Mouse (Mus musculus) adipose tissue, adult 10 weeks (tissue): Measurements from ENCODE around the gene Cux2. TPM values are rescaled to one million over a fixed set of nuclear protein-coding genes. Genes with fewer than 3 reads are reported as not detected.

Source experiments
- polyA plus RNA-seq: library from polyadenylated mRNA; stranded (reverse); fragments of 350-450 nt; fragmentation: Illumina TruSeq; extraction: RNeasy Lipid Tissue Mini Kit (QIAGEN cat#74804); gene quantifications from one replicate; pipeline ENCODE4 v1.2.3, GENCODE M21; 2014; ENCODE audit warnings: low read depth, low replicate concordance

Gene Cux2
- 2.0 TPM for polyA plus RNA-seq

GRCm38 (mm10) chr5:122050017-122050831, at the start of gene Cux2:
Gene Cux2, minus strand, starts transcription at chr5:122050102.

GRCm38 (mm10) chr5:121848743-121849142, 201.2 kb downstream of the Cux2 start, which contains the start of gene Pheta1:
Gene Pheta1, plus strand, starts transcription at chr5:121848984.

GRCm38 (mm10) chr5:121837441-121838340, 212.2 kb downstream of the Cux2 start, which contains the start of gene Sh2b3:
Gene Sh2b3, minus strand, starts transcription at chr5:121837646.

Other genes with a start within 250 kb of the Cux2 start
- gene Sh2b3, start 212.5 kb downstream of the Cux2 start, polyA plus RNA-seq: 19.7 TPM
- 9.7 TPM for gene Pheta1, start 201.1 kb downstream of the Cux2 start, polyA plus RNA-seq
- not detected for gene Myl2, start 50.8 kb upstream of the Cux2 start, polyA plus RNA-seq
- 4.3 TPM for gene Ccdc63, start 90.7 kb upstream of the Cux2 start, polyA plus RNA-seq
- gene Ppp1cc, start 108.2 kb upstream of the Cux2 start, polyA plus RNA-seq: 178 TPM
- 22.2 TPM for gene Hvcn1, start 156.7 kb upstream of the Cux2 start, polyA plus RNA-seq
- gene Tctn1, start 214.4 kb upstream of the Cux2 start, polyA plus RNA-seq: 22.8 TPM
- gene Pptc7, start 234.3 kb upstream of the Cux2 start, polyA plus RNA-seq: 12.8 TPM